Mouse (Mus musculus) liver, postnatal 0 days (tissue): Measurements from ENCODE around the gene Syne3.

Source experiments
- CTCF ChIP-seq: sonication (generic); IDR thresholded peaks from 2 replicates; pipeline ENCODE4 v1.5.1; 2016; ENCODE audit warnings: antibody characterized with exemption, low read depth
- EP300 ChIP-seq: IDR thresholded peaks from 2 replicates; pipeline ENCODE4 v1.6.1; 2016; ENCODE audit warnings: antibody characterized with exemption, low read depth, mild to moderate bottlenecking

GRCm38 (mm10) chr12:104969177-104969576 lies 40.4 kb downstream of the Syne3 start:
- TF ChIP-seq EP300 (no peak), CTCF (no peak)
